Mouse (Mus musculus): ENCODE results near the gene Snapc1.

GRCm38 (mm10) chr12:73931274-73931673, 33.0 kb upstream of the Snapc1 start:
- TF ChIP-seq CTCF (IDR thresholded peaks at IDR 0.05; ENCODE audit: insufficient read depth, low read depth, low read length) (no peak), POLR2A (IDR thresholded peaks at IDR 0.05; ENCODE audit: insufficient read depth, low read depth, low read length) (no peak)
